Mouse (Mus musculus): ENCODE measurements at regions not wholly inside any gene's neighbourhood (a gene's known extent, or its start where the extent isn't known, plus 50 kb on each side); places are given as distances from the start of the nearest gene placed in this dataset.

DNA sequence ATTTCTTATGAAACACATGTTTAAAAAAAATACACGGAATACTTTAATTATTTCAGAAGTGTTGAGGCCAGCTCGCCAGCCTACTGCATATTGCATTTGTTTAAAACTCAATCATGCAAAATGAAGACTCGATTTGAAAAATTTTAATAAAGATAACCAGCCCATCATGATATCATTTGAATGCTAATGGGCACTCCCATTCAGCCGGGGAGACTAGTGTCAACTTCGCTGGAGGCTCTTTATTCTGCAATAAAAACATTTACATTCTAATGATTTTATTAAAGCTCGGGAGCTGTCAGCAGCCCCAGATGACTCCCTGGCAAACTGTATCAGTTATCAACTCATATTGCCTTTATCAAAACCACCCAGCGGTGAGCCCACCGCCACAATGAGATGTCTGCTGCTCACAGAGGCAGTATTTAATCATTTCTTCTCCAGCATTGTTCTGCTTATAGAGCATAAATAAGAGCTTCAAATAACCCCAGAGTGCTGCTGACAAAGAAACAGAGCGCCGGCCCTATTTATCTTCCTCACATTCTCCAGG lies 287.4 kb downstream of the Irx1 start:
- TF ChIP-seq CTCF (IDR thresholded peaks at IDR 0.05) (no peak), EP300 (IDR thresholded peaks at IDR 0.05) (no peak)
